Mouse (Mus musculus): ENCODE measurements around the gene Olfr412. TPM values are rescaled to one million over a fixed set of nuclear protein-coding genes. Genes with fewer than 3 reads are reported as not detected.

The Olfr412 gene
- polyA plus RNA-seq (2016; fragmentation: Nextera tagmentation; extraction: Ambion mirVana) = not detected in 2 replicates

- Histone ChIP-seq H3K4me2 (no peak within 1 kb of the TSS), H3K27ac (no peak within 1 kb of the TSS), H3K36me3 (replicated peaks) (no peaks in the 10 kb centered on the region), H3K4me1 (no peaks in the 10 kb centered on the region), H3K9ac (no peak within 1 kb of the TSS), H3K27me3 (no peaks in the 10 kb centered on the region), H3K4me3 (replicated peaks) (no peak within 1 kb of the TSS), H3K9me3 (0 out of 2 replicates have a peak, but pooled peaks cover 3% of the 10 kb centered on the region)
- ATAC-seq (ENCODE audit: low FRiP score) = no peak
- 78% methylated on average over 1 of the region's 1 CpGs for WGBS
These were observed at the start of gene Olfr412 for GRCm38 (mm10) chr11:74361769-74362168. Gene Olfr412 (plus strand): TSS chr11:74362069.

- Histone ChIP-seq H3K9me3 (0 out of 2 replicates have a peak, but pooled peaks cover 5% of the 10 kb centered on the region), H3K4me3 (replicated peaks) (no peak overlapping the region), H3K36me3 (replicated peaks) (no peaks in the 10 kb centered on the region), H3K4me1 (no peaks in the 10 kb centered on the region), H3K9ac (no peak overlapping the region), H3K27me3 (no peaks in the 10 kb centered on the region), H3K27ac (no peak overlapping the region), H3K4me2 (no peak overlapping the region)
- 75% methylated on average over 2 of the region's 2 CpGs for WGBS
- no peak for ATAC-seq (ENCODE audit: low FRiP score)
These were observed 35.8 kb upstream of the Olfr412 start for GRCm38 (mm10) chr11:74326044-74326443.

GRCm38 (mm10) chr11:74328781-74329180 lies 33.1 kb upstream of the Olfr412 start:
- Histone ChIP-seq H3K4me3 (replicated peaks) (no peak overlapping the region), H3K4me1 (no peaks in the 10 kb centered on the region), H3K27ac (no peak overlapping the region), H3K9ac (no peak overlapping the region), H3K4me2 (no peak overlapping the region), H3K9me3 (no peaks in the 10 kb centered on the region), H3K27me3 (no peaks in the 10 kb centered on the region), H3K36me3 (replicated peaks) (no peaks in the 10 kb centered on the region)
- no peak for ATAC-seq (ENCODE audit: low FRiP score)

- Histone ChIP-seq H3K4me3 (replicated peaks) (no peak within 1 kb of the TSS), H3K27me3 (no peaks in the 10 kb centered on the region), H3K36me3 (replicated peaks) (no peaks in the 10 kb centered on the region), H3K27ac (no peak within 1 kb of the TSS), H3K4me2 (no peak within 1 kb of the TSS), H3K4me1 (no peaks in the 10 kb centered on the region), H3K9ac (no peak within 1 kb of the TSS), H3K9me3 (no peaks in the 10 kb centered on the region)
- no peak for ATAC-seq (ENCODE audit: low FRiP score)
- 82% methylated on average over 6 of the region's 6 CpGs for WGBS
These were observed 23.9 kb upstream of the Olfr412 start, which contains the start of gene Olfr410 for GRCm38 (mm10) chr11:74337931-74338330. Gene Olfr410 (minus strand): TSS chr11:74338031.

GRCm38 (mm10) chr11:74352550-74352949 lies 9.3 kb upstream of the Olfr412 start, which contains the start of gene Olfr411:
Gene Olfr411 (minus strand): TSS chr11:74352650.
- no peak for ATAC-seq (ENCODE audit: low FRiP score)
- Histone ChIP-seq H3K9ac (no peak within 1 kb of the TSS), H3K4me3 (replicated peaks) (no peak within 1 kb of the TSS), H3K4me2 (no peak within 1 kb of the TSS), H3K27ac (no peak within 1 kb of the TSS), H3K36me3 (replicated peaks) (no peaks in the 10 kb centered on the region), H3K4me1 (no peaks in the 10 kb centered on the region), H3K27me3 (no peaks in the 10 kb centered on the region), H3K9me3 (no peaks in the 10 kb centered on the region)
- 86% methylated on average over 3 of the region's 3 CpGs for WGBS

- H3K9ac ChIP-seq = no peak overlapping the region
- no peak overlapping the region for H3K4me3 ChIP-seq (replicated peaks)
- H3K4me1 ChIP-seq = no peaks in the 10 kb centered on the region
- H3K36me3 ChIP-seq (replicated peaks) = no peaks in the 10 kb centered on the region
- 11% methylated on average over 22 of the region's 22 CpGs for WGBS
- 0 out of 2 replicates have a peak, but pooled peaks cover 4% of the 10 kb centered on the region for H3K27me3 ChIP-seq
- no peaks in the 10 kb centered on the region for H3K9me3 ChIP-seq
- 0 out of 2 replicates have a peak overlapping the region, but pooled peaks have one; percentile 8 for H3K4me2 ChIP-seq
- ATAC-seq (ENCODE audit: low FRiP score) = 0 out of 2 replicates have a peak, but pooled peaks have one; percentile 30
- no peak overlapping the region for H3K27ac ChIP-seq
These were observed 9.7 kb downstream of the Olfr412 start for GRCm38 (mm10) chr11:74371393-74372100.

- Histone ChIP-seq H3K4me2 (no peak overlapping the region), H3K27ac (no peak overlapping the region), H3K9ac (no peak overlapping the region), H3K27me3 (no peaks in the 10 kb centered on the region), H3K4me1 (no peaks in the 10 kb centered on the region), H3K36me3 (replicated peaks) (no peaks in the 10 kb centered on the region), H3K9me3 (no peaks in the 10 kb centered on the region), H3K4me3 (replicated peaks) (no peak overlapping the region)
- peak; percentile 76 for ATAC-seq (ENCODE audit: low FRiP score)
- WGBS = 77% methylated on average over 3 of the region's 3 CpGs
These were observed 15.0 kb downstream of the Olfr412 start for GRCm38 (mm10) chr11:74376847-74377246.

GRCm38 (mm10) chr11:74379166-74379873 lies 17.5 kb downstream of the Olfr412 start:
- no peak for ATAC-seq (ENCODE audit: low FRiP score)
- Histone ChIP-seq H3K4me2 (no peak overlapping the region), H3K27ac (no peak overlapping the region), H3K4me1 (no peaks in the 10 kb centered on the region), H3K36me3 (replicated peaks) (no peaks in the 10 kb centered on the region), H3K9me3 (no peaks in the 10 kb centered on the region), H3K9ac (no peak overlapping the region), H3K27me3 (no peaks in the 10 kb centered on the region), H3K4me3 (replicated peaks) (no peak overlapping the region)
- WGBS = 76% methylated on average over 4 of the region's 4 CpGs

GRCm38 (mm10) chr11:74385674-74386073 lies 23.8 kb downstream of the Olfr412 start:
- Histone ChIP-seq H3K4me3 (replicated peaks) (no peak overlapping the region), H3K9ac (no peak overlapping the region), H3K4me2 (no peak overlapping the region), H3K9me3 (no peaks in the 10 kb centered on the region), H3K27ac (no peak overlapping the region), H3K36me3 (replicated peaks) (no peaks in the 10 kb centered on the region), H3K27me3 (no peaks in the 10 kb centered on the region), H3K4me1 (no peaks in the 10 kb centered on the region)
- no peak for ATAC-seq (ENCODE audit: low FRiP score)
- 76% methylated on average over 9 of the region's 9 CpGs for WGBS

- Histone ChIP-seq H3K4me3 (replicated peaks) (no peak overlapping the region), H3K27me3 (no peaks in the 10 kb centered on the region), H3K9ac (no peak overlapping the region), H3K27ac (no peak overlapping the region), H3K4me1 (no peaks in the 10 kb centered on the region), H3K9me3 (no peaks in the 10 kb centered on the region), H3K4me2 (no peak overlapping the region), H3K36me3 (replicated peaks) (no peaks in the 10 kb centered on the region)
- WGBS = 90% methylated on average over 5 of the region's 5 CpGs
- no peak for ATAC-seq (ENCODE audit: low FRiP score)
These were observed 25.3 kb downstream of the Olfr412 start for GRCm38 (mm10) chr11:74387203-74387602.

GRCm38 (mm10) chr11:74391899-74392298 lies 30.0 kb downstream of the Olfr412 start:
- Histone ChIP-seq H3K27me3 (no peaks in the 10 kb centered on the region), H3K27ac (no peak overlapping the region), H3K9me3 (no peaks in the 10 kb centered on the region), H3K36me3 (replicated peaks) (no peaks in the 10 kb centered on the region), H3K4me2 (no peak overlapping the region), H3K9ac (no peak overlapping the region), H3K4me1 (peaks cover 13% of the 10 kb centered on the region), H3K4me3 (replicated peaks) (no peak overlapping the region)
- 94% methylated on average over 11 of the region's 11 CpGs for WGBS
- ATAC-seq (ENCODE audit: low FRiP score) = no peak

GRCm38 (mm10) chr11:74392903-74393302 lies 31.0 kb downstream of the Olfr412 start:
- Histone ChIP-seq H3K27ac (no peak overlapping the region), H3K36me3 (replicated peaks) (no peaks in the 10 kb centered on the region), H3K4me3 (replicated peaks) (no peak overlapping the region), H3K4me1 (peaks cover 13% of the 10 kb centered on the region), H3K9ac (no peak overlapping the region), H3K27me3 (no peaks in the 10 kb centered on the region), H3K9me3 (no peaks in the 10 kb centered on the region), H3K4me2 (no peak overlapping the region)
- WGBS = 75% methylated on average over 6 of the region's 6 CpGs
- no peak for ATAC-seq (ENCODE audit: low FRiP score)
